Mouse (Mus musculus): Measurements from ENCODE around the gene Hpf1. TPM values are rescaled to one million over a fixed set of nuclear protein-coding genes. Genes with fewer than 3 reads are reported as not detected.

Hpf1 gene
- total RNA-seq (2023) = 10 to 100 TPM; 32.9 to 36.4 TPM

DNA sequence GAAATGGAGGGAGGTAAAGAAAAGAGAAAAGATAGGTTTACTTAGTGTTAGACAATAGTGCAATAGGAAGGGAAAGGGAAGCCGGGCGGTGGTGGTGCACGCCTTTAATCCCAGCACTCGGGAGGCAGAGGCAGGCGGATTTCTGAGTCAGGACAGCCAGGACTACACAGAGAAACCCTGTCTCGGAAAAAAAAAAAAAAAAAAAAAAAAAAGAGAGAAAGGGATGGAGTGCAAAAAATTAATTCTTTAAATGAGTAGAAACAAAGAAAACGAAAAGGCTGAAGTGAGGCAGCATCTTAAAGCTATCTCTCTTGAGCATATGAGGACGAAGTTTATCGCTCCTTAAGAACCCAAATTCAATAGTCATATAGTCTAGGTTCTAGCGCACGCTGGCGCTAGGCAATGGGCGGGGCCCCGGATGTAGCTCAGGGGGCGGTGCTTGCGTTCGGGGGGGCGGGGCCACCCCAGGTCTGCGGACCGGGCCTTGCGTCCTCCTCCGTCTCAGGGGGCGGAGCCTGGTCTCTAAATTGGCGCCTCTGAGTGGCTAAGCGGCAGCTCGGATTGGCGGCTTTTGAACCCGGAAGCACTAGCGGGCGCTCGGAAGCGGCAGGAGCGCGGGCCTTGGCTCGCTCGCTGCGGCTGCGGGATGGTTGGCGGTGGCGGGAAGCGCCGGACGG lies at the start of gene Hpf1:
Hpf1 (plus strand) TSS at position 576 of the 677 bp plus-strand sequence.

Other genes starting within 250 kb of the Hpf1 start
- gene Clcn3, start 92.9 kb downstream of the Hpf1 start, total RNA-seq (2023) = 10 to 100 TPM; 42.6 to 47.5 TPM
- gene Nek1, start 102.8 kb downstream of the Hpf1 start, total RNA-seq (2023) = 1 to 10 TPM; 8.9 to 9.1 TPM

Measured in T-cell, adult 66 days (primary cell).